Mouse (Mus musculus) heart, adult 2 months (tissue): ENCODE measurements around the gene Colgalt2.
A peak's percentile ranks its signal among the peaks of the same experiment; 100 is the strongest.

Experiments
- CTCF ChIP-seq: fragments of 200-600 bp; IDR thresholded peaks from 2 replicates; pipeline ENCODE4 v1.8.1; 2022; ENCODE audit warnings: antibody characterized with exemption, mild to moderate bottlenecking, moderate library complexity
- EP300 ChIP-seq: fragments of 200-500 bp; IDR thresholded peaks from 2 replicates; pipeline ENCODE4 v1.6.1; 2011; ENCODE audit warnings: low read depth, low read length, control low read depth; ENCODE audit not compliant: insufficient read depth
- POLR2A ChIP-seq: fragments of 200-500 bp; IDR thresholded peaks from 2 replicates; pipeline ENCODE4 v1.6.1; 2011; ENCODE audit warnings: mild to moderate bottlenecking, low read depth, low read length, control low read depth; ENCODE audit not compliant: insufficient read depth

- TF ChIP-seq CTCF, result no peak
- no peak for TF ChIP-seq POLR2A
- 0 out of 2 replicates have a peak, but pooled peaks have one; percentile 48 for TF ChIP-seq EP300
Measured at GRCm38 (mm10) chr1:152423052-152423451, 23.4 kb downstream of the Colgalt2 start.
